Comparison of ENCODE assay signal across 8 mouse cellular contexts in the genomic region with DNA sequence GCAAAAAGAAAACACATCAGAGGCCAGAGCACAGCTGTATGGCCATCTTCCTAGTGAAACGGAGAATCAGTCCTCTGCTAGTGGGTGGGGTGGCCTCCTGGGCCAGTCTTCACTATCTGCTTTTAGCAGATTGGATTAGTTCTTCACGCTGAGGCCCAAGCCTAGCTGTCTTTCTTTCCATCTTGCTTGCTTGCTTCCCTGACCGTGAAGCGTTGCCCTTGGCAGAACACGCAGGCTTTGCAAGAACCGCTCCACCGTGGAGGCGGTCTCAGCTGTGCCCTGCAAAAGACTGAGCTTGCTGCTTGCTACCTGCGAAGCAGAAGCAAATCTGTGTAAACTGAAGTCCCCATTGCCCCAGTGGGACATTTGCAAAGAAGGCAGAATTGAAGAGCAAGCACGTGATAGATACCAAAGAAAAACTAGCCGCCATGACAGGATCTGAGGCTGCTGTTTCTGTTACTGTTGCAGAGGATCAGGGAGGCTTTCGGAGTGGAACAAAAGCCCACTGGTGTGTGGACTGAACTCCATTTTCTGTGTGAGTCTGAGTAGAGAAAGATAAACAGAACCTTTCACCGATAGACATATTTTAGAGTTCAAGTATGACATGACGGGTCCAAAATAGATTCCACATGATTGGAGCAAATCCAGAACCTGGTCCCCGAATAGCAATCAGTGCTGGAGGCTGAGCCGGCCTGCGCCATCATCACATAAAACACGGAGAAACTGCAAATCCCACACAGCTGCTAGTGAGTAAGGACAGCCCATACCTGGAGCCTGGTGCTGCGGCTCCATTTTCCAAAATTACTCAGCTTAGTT.
DNase-seq lines count a peak whose midpoint lies in the region; ATAC-seq and TF ChIP-seq lines count a peak whose summit lies in the region.

No protein-coding gene starts in this region.

- H3K27ac ChIP-seq in intestine, embryonic 16.5 days (ENCODE audit: low read length), result peak overlapping the region; percentile 4; the same call in 1 of the 2 replicates
- no peak overlapping the region for H3K27ac ChIP-seq in intestine, postnatal 0 days (ENCODE audit: low read depth, low read length)
- peak overlapping the region; percentile 75 for H3K27ac ChIP-seq in stomach, embryonic 14.5 days (ENCODE audit: low read length)
- H3K27ac ChIP-seq in stomach, postnatal 0 days (replicated peaks), result no peak overlapping the region
- peak overlapping the region; percentile 21; the same call in 1 of the 2 replicates for H3K27ac ChIP-seq in stomach, embryonic 16.5 days (ENCODE audit: low read length)

- no peak overlapping the region for H3K4me3 ChIP-seq in intestine, embryonic 16.5 days (ENCODE audit: low read length)
- H3K4me3 ChIP-seq in intestine, postnatal 0 days (ENCODE audit: low read depth, low read length), result no peak overlapping the region
- H3K4me3 ChIP-seq in stomach, embryonic 14.5 days (ENCODE audit: low read depth, low read length), result no peak overlapping the region
- no peak overlapping the region for H3K4me3 ChIP-seq in stomach, postnatal 0 days (ENCODE audit: low read depth, low read length)
- no peak overlapping the region for H3K4me3 ChIP-seq in stomach, embryonic 16.5 days (replicated peaks; ENCODE audit: low read length)

- H3K4me2 ChIP-seq in intestine, embryonic 16.5 days (ENCODE audit: low read depth, low read length), result no peak overlapping the region
- no peak overlapping the region for H3K4me2 ChIP-seq in intestine, postnatal 0 days (replicated peaks; ENCODE audit: low read depth)
- no peak overlapping the region for H3K4me2 ChIP-seq in stomach, embryonic 14.5 days (replicated peaks; ENCODE audit: low read depth, low read length)
- no peak overlapping the region for H3K4me2 ChIP-seq in stomach, postnatal 0 days (replicated peaks; ENCODE audit: low read depth)
- H3K4me2 ChIP-seq in stomach, embryonic 16.5 days (ENCODE audit: low read depth, low read length), result no peak overlapping the region

- 78% methylated on average over 19 of the region's 19 CpGs for WGBS in intestine, embryonic 16.5 days
- WGBS in intestine, postnatal 0 days, result 86% methylated on average over 19 of the region's 19 CpGs
- WGBS in stomach, embryonic 14.5 days, result 67% methylated on average over 19 of the region's 19 CpGs
- WGBS in stomach, postnatal 0 days, result 71% methylated on average over 19 of the region's 19 CpGs
- WGBS in stomach, embryonic 16.5 days, result 67% methylated on average over 19 of the region's 19 CpGs

- no peaks in the 10 kb centered on the region for H3K27me3 ChIP-seq in intestine, embryonic 16.5 days (replicated peaks; ENCODE audit: control insufficient read depth, insufficient read depth, low read length)
- no peaks in the 10 kb centered on the region for H3K27me3 ChIP-seq in intestine, postnatal 0 days (replicated peaks; ENCODE audit: control insufficient read depth, insufficient read depth, low read length)
- H3K27me3 ChIP-seq in stomach, embryonic 14.5 days (ENCODE audit: control insufficient read depth, insufficient read depth, low read length), result no peaks in the 10 kb centered on the region
- H3K27me3 ChIP-seq in stomach, postnatal 0 days (ENCODE audit: control insufficient read depth, insufficient read depth, low read length), result no peaks in the 10 kb centered on the region
- H3K27me3 ChIP-seq in stomach, embryonic 16.5 days (ENCODE audit: control insufficient read depth, insufficient read depth, low read length), result no peaks in the 10 kb centered on the region

- TF ChIP-seq EP300 in stomach, postnatal 0 days (optimal IDR thresholded peaks at IDR 0.05), result no peak

- no peak for ATAC-seq in intestine, embryonic 16.5 days
- ATAC-seq in intestine, postnatal 0 days, result no peak
- peak; percentile 61; the same call in 1 of the 2 replicates for ATAC-seq in stomach, embryonic 14.5 days (ENCODE audit: insufficient number of reproducible peaks, insufficient read depth, low FRiP score, low read depth)
- no peak for ATAC-seq in stomach, postnatal 0 days (ENCODE audit: low FRiP score, low TSS enrichment)
- ATAC-seq in stomach, embryonic 16.5 days (ENCODE audit: insufficient read depth, low FRiP score), result no peak

- H3K9ac ChIP-seq in intestine, embryonic 16.5 days (ENCODE audit: low read depth, low read length), result no peak overlapping the region
- H3K9ac ChIP-seq in intestine, postnatal 0 days (ENCODE audit: low read depth, low read length), result no peak overlapping the region
- no peak overlapping the region for H3K9ac ChIP-seq in stomach, embryonic 14.5 days (replicated peaks; ENCODE audit: low read depth, low read length)
- no peak overlapping the region for H3K9ac ChIP-seq in stomach, postnatal 0 days (ENCODE audit: low read length)
- H3K9ac ChIP-seq in stomach, embryonic 16.5 days (ENCODE audit: low read length), result no peak overlapping the region

- H3K4me1 ChIP-seq in intestine, embryonic 16.5 days (ENCODE audit: control insufficient read depth, insufficient read depth, low read length), result no peaks in the 10 kb centered on the region
- H3K4me1 ChIP-seq in intestine, postnatal 0 days (replicated peaks; ENCODE audit: control insufficient read depth, insufficient read depth, low read length), result no peaks in the 10 kb centered on the region
- peaks cover 7% of the 10 kb centered on the region; the same call in 1 of the 2 replicates for H3K4me1 ChIP-seq in stomach, embryonic 14.5 days (ENCODE audit: control insufficient read depth, insufficient read depth, low read length)
- H3K4me1 ChIP-seq in stomach, postnatal 0 days (replicated peaks; ENCODE audit: control insufficient read depth, insufficient read depth), result no peaks in the 10 kb centered on the region
- 0 out of 2 replicates have a peak, but pooled peaks cover 8% of the 10 kb centered on the region for H3K4me1 ChIP-seq in stomach, embryonic 16.5 days (ENCODE audit: control insufficient read depth, insufficient read depth, low read length)

- TF ChIP-seq CTCF in intestine, postnatal 0 days (IDR thresholded peaks at IDR 0.05; ENCODE audit: low read depth), result no peak
- no peak for TF ChIP-seq CTCF in stomach, postnatal 0 days (IDR thresholded peaks at IDR 0.05; ENCODE audit: low read depth)

- no peak for DNase-seq in stomach, postnatal 0 days (ENCODE audit: low spot score)
- peak; percentile 52 for DNase-seq in heart, postnatal 4 days
- no peak for DNase-seq in embryo, embryonic 10 days (ENCODE audit: low spot score)
- DNase-seq in natural killer cell, adult 2 months (ENCODE audit: low spot score in 2 of 2), result no peak

- H3K9me3 ChIP-seq in intestine, embryonic 16.5 days (ENCODE audit: control insufficient read depth, low read length), result no peaks in the 10 kb centered on the region
- H3K9me3 ChIP-seq in intestine, postnatal 0 days (ENCODE audit: control insufficient read depth), result no peaks in the 10 kb centered on the region
- H3K9me3 ChIP-seq in stomach, embryonic 14.5 days (ENCODE audit: control insufficient read depth, low read depth, low read length), result no peaks in the 10 kb centered on the region
- H3K9me3 ChIP-seq in stomach, postnatal 0 days (ENCODE audit: control insufficient read depth, low read length), result no peaks in the 10 kb centered on the region
- no peaks in the 10 kb centered on the region for H3K9me3 ChIP-seq in stomach, embryonic 16.5 days (replicated peaks; ENCODE audit: control insufficient read depth, low read length)

- H3K36me3 ChIP-seq in intestine, embryonic 16.5 days (ENCODE audit: control insufficient read depth, insufficient read depth, low read length), result no peaks in the 10 kb centered on the region
- no peaks in the 10 kb centered on the region for H3K36me3 ChIP-seq in intestine, postnatal 0 days (ENCODE audit: control insufficient read depth, insufficient read depth)
- no peaks in the 10 kb centered on the region for H3K36me3 ChIP-seq in stomach, embryonic 14.5 days (ENCODE audit: control insufficient read depth, insufficient read depth, low read length)
- no peaks in the 10 kb centered on the region for H3K36me3 ChIP-seq in stomach, postnatal 0 days (ENCODE audit: control insufficient read depth, insufficient read depth, low read length)
- H3K36me3 ChIP-seq in stomach, embryonic 16.5 days (ENCODE audit: control insufficient read depth, insufficient read depth, low read length), result no peaks in the 10 kb centered on the region

Comparison
In these comparisons a context has a peak if more than half of its experiments do, and no peak if none do; other contexts are left out.
1. H3K27ac ChIP-seq: peak in intestine, embryonic 16.5 days (single experiment), stomach, embryonic 14.5 days (single experiment) and stomach, embryonic 16.5 days (single experiment); none in intestine, postnatal 0 days (single experiment) and stomach, postnatal 0 days (single experiment).